In the genomic region with DNA sequence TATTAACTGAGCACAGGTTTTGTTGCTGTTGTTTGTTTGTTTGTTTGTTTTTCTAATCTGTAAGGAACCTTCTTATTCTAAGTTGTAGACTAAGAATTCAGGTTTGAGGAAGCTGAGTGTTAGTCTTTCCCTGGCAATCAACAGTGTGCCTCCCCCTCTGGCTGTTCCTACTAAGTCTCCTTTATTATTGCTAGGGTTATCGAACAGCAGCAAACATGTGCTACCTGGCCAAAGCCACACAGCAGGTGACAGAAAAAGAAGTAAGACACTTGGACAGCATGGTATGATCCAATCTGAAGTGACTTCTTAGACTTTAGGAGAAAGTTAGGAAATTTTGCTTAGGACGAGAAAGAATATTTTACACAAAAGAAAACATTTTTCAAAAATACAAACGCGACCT, we compare ENCODE assay signal across 11 mouse cellular contexts.
A peak's percentile ranks its signal among the peaks of the same experiment; 100 is the strongest.
DNase-seq lines count a peak whose midpoint lies in the region; ATAC-seq lines count a peak whose summit lies in the region.
"Had no signal": no experiment of that assay in that cellular context is flagged by ENCODE, and none has a peak within 500 bp of the region (broad histone marks: within the 10 kb centered on the region; RNA-seq: fewer than 3 reads in every experiment).

No protein-coding gene starts in this region.

- no peak overlapping the region for H3K9ac ChIP-seq in embryonic facial prominence, embryonic 13.5 days
- H3K9ac ChIP-seq in forebrain, embryonic 15.5 days (replicated peaks): no peak overlapping the region
- no peak overlapping the region for H3K9ac ChIP-seq in midbrain, embryonic 12.5 days (replicated peaks)
- H3K9ac ChIP-seq: limb, embryonic 13.5 days had no signal

- no peaks in the 10 kb centered on the region for H3K36me3 ChIP-seq in embryonic facial prominence, embryonic 13.5 days
- H3K36me3 ChIP-seq in forebrain, embryonic 15.5 days: no peaks in the 10 kb centered on the region
- no peaks in the 10 kb centered on the region for H3K36me3 ChIP-seq in midbrain, embryonic 12.5 days
- H3K36me3 ChIP-seq: limb, embryonic 13.5 days had no signal

- H3K4me2 ChIP-seq in embryonic facial prominence, embryonic 13.5 days: peak overlapping the region; percentile 50
- H3K4me2 ChIP-seq in forebrain, embryonic 15.5 days (replicated peaks): peak overlapping the region; percentile 42
- H3K4me2 ChIP-seq in midbrain, embryonic 12.5 days (replicated peaks): peak overlapping the region; percentile 40

- 65% methylated on average over 4 of the region's 4 CpGs for WGBS in embryonic facial prominence, embryonic 13.5 days
- 33% methylated on average over 4 of the region's 4 CpGs for WGBS in forebrain, embryonic 15.5 days
- 50% methylated on average over 4 of the region's 4 CpGs for WGBS in midbrain, embryonic 12.5 days

- H3K9me3 ChIP-seq in embryonic facial prominence, embryonic 13.5 days: no peaks in the 10 kb centered on the region
- no peaks in the 10 kb centered on the region for H3K9me3 ChIP-seq in forebrain, embryonic 15.5 days
- no peaks in the 10 kb centered on the region for H3K9me3 ChIP-seq in midbrain, embryonic 12.5 days
- H3K9me3 ChIP-seq: limb, embryonic 13.5 days had no signal

- H3K4me1 ChIP-seq in embryonic facial prominence, embryonic 13.5 days: peaks cover 3% of the 10 kb centered on the region
- H3K4me1 ChIP-seq in forebrain, embryonic 15.5 days: peaks cover 10% of the 10 kb centered on the region
- peaks cover 8% of the 10 kb centered on the region; the same call in 1 of the 2 replicates for H3K4me1 ChIP-seq in midbrain, embryonic 12.5 days

- no peak overlapping the region for H3K4me3 ChIP-seq in embryonic facial prominence, embryonic 13.5 days
- H3K4me3 ChIP-seq in forebrain, embryonic 15.5 days: peak overlapping the region; percentile 22; the same call in 1 of the 2 replicates
- no peak overlapping the region for H3K4me3 ChIP-seq in midbrain, embryonic 12.5 days
- H3K4me3 ChIP-seq: heart, adult 2 months; limb, embryonic 13.5 days had no signal

- peaks cover 17% of the 10 kb centered on the region; the same call in 1 of the 2 replicates for H3K27me3 ChIP-seq in embryonic facial prominence, embryonic 13.5 days
- no peaks in the 10 kb centered on the region for H3K27me3 ChIP-seq in forebrain, embryonic 15.5 days
- peaks cover 31% of the 10 kb centered on the region for H3K27me3 ChIP-seq in midbrain, embryonic 12.5 days

- ATAC-seq in embryonic facial prominence, embryonic 13.5 days (ENCODE audit: insufficient number of reproducible peaks, insufficient read depth, low FRiP score, low TSS enrichment, low read depth): no peak
- peak; percentile 38 for ATAC-seq in forebrain, embryonic 15.5 days (replicated peaks)
- no peak for ATAC-seq in midbrain, embryonic 12.5 days (ENCODE audit: low FRiP score, low read depth)
- ATAC-seq in activated CD4-positive, CD25-positive, alpha-beta regulatory T cell, adult 4 months: no peak

- DNase-seq in kidney, adult 9 months: peak; percentile 6
- DNase-seq in kidney, adult 11 months: no peak
- DNase-seq in layer of hippocampus, adult 11-12 months (ENCODE audit: low spot score): no peak
- no peak for DNase-seq in retina, embryonic 14.5 days (ENCODE audit: low spot score)
- DNase-seq: thymus, adult 2 months had no signal

- no peak overlapping the region for H3K27ac ChIP-seq in embryonic facial prominence, embryonic 13.5 days
- no peak overlapping the region for H3K27ac ChIP-seq in forebrain, embryonic 15.5 days (replicated peaks)
- H3K27ac ChIP-seq in midbrain, embryonic 12.5 days (replicated peaks): no peak overlapping the region
- H3K27ac ChIP-seq: heart, adult 2 months; limb, embryonic 13.5 days had no signal
